Comparison of ENCODE assay signal across 26 mouse cellular contexts in genomic region chr1:125388370-125388769, GRCm38 (mm10). TPM values are rescaled to one million over a fixed set of nuclear protein-coding genes. Genes with fewer than 3 reads are reported as not detected.
DNase-seq lines count a peak whose midpoint lies in the region; ATAC-seq and TF ChIP-seq lines count a peak whose summit lies in the region.
"Had no signal": no experiment of that assay in that cellular context is flagged by ENCODE, and none has a peak within 500 bp of the region (broad histone marks: within the 10 kb centered on the region; RNA-seq: fewer than 3 reads in every experiment).

No protein-coding gene starts in this region.

- WGBS in forebrain, embryonic 14.5 days, result 13% methylated on average over 3 of the region's 3 CpGs
- WGBS in forebrain, embryonic 13.5 days, result 19% methylated on average over 3 of the region's 3 CpGs
- WGBS in kidney, embryonic 14.5 days, result 39% methylated on average over 3 of the region's 3 CpGs
- WGBS in lung, embryonic 14.5 days, result 16% methylated on average over 3 of the region's 3 CpGs
- 18% methylated on average over 3 of the region's 3 CpGs for WGBS in stomach, embryonic 16.5 days
- WGBS in stomach, postnatal 0 days, result 27% methylated on average over 3 of the region's 3 CpGs

- no peaks in the 10 kb centered on the region for H3K27me3 ChIP-seq in forebrain, embryonic 14.5 days (replicated peaks; ENCODE audit: control insufficient read depth, insufficient read depth, low read length)
- 0 out of 2 replicates have a peak, but pooled peaks cover 4% of the 10 kb centered on the region for H3K27me3 ChIP-seq in forebrain, embryonic 13.5 days
- H3K27me3 ChIP-seq in kidney, embryonic 14.5 days (ENCODE audit: control insufficient read depth, insufficient read depth, low read length), result no peaks in the 10 kb centered on the region
- no peaks in the 10 kb centered on the region for H3K27me3 ChIP-seq in lung, embryonic 14.5 days (ENCODE audit: insufficient read depth, low read length)
- H3K27me3 ChIP-seq in stomach, embryonic 16.5 days (ENCODE audit: control insufficient read depth, insufficient read depth, low read length), result no peaks in the 10 kb centered on the region
- no peaks in the 10 kb centered on the region for H3K27me3 ChIP-seq in stomach, postnatal 0 days (ENCODE audit: control insufficient read depth, insufficient read depth, low read length)
- H3K27me3 ChIP-seq: hindbrain, embryonic 15.5 days; liver, embryonic 12.5 days; stomach, embryonic 15.5 days had no signal

- no peak for TF ChIP-seq CTCF in lung, embryonic 14.5 days (IDR thresholded peaks at IDR 0.05; ENCODE audit: low read depth)
- TF ChIP-seq CTCF in stomach, postnatal 0 days (IDR thresholded peaks at IDR 0.05; ENCODE audit: low read depth), result no peak

- no peak overlapping the region for H3K4me3 ChIP-seq in forebrain, embryonic 14.5 days (ENCODE audit: low read depth, low read length)
- no peak overlapping the region for H3K4me3 ChIP-seq in forebrain, embryonic 13.5 days
- no peak overlapping the region for H3K4me3 ChIP-seq in kidney, embryonic 14.5 days (ENCODE audit: low read length)
- no peak overlapping the region for H3K4me3 ChIP-seq in lung, embryonic 14.5 days (ENCODE audit: low read depth, low read length)
- H3K4me3 ChIP-seq in stomach, embryonic 16.5 days (replicated peaks; ENCODE audit: low read length), result no peak overlapping the region
- no peak overlapping the region for H3K4me3 ChIP-seq in stomach, postnatal 0 days (ENCODE audit: low read depth, low read length)
- H3K4me3 ChIP-seq: forebrain, embryonic 10.5 days; hindbrain, embryonic 15.5 days; layer of hippocampus, adult 2 months; left cerebral cortex, adult 2 months; liver, embryonic 12.5 days; stomach, embryonic 15.5 days had no signal

- H3K4me2 ChIP-seq in forebrain, embryonic 14.5 days (ENCODE audit: low read length), result no peak overlapping the region
- no peak overlapping the region for H3K4me2 ChIP-seq in forebrain, embryonic 13.5 days
- H3K4me2 ChIP-seq in kidney, embryonic 14.5 days (replicated peaks; ENCODE audit: low read depth, low read length), result no peak overlapping the region
- no peak overlapping the region for H3K4me2 ChIP-seq in lung, embryonic 14.5 days
- no peak overlapping the region for H3K4me2 ChIP-seq in stomach, embryonic 16.5 days (ENCODE audit: low read depth, low read length)
- H3K4me2 ChIP-seq in stomach, postnatal 0 days (replicated peaks; ENCODE audit: low read depth), result no peak overlapping the region
- H3K4me2 ChIP-seq: hindbrain, embryonic 15.5 days; liver, embryonic 12.5 days; stomach, embryonic 15.5 days had no signal

- 0 out of 2 replicates have a peak, but pooled peaks have one; percentile 5 for ATAC-seq in forebrain, embryonic 14.5 days
- ATAC-seq in forebrain, embryonic 13.5 days, result no peak
- peak; percentile 35; the same call in 1 of the 2 replicates for ATAC-seq in kidney, embryonic 14.5 days (ENCODE audit: low FRiP score, low TSS enrichment)
- ATAC-seq in lung, embryonic 14.5 days (ENCODE audit: insufficient read depth), result peak; percentile 42; the same call in 1 of the 2 replicates
- ATAC-seq in stomach, embryonic 16.5 days (ENCODE audit: insufficient read depth, low FRiP score), result no peak
- no peak for ATAC-seq in stomach, postnatal 0 days (ENCODE audit: low FRiP score, low TSS enrichment)
- ATAC-seq: forebrain, postnatal 0 days; liver, embryonic 12.5 days; liver, postnatal 0 days had no signal

- H3K36me3 ChIP-seq in forebrain, embryonic 14.5 days (ENCODE audit: control insufficient read depth, insufficient read depth, low read length), result 0 out of 2 replicates have a peak, but pooled peaks cover 4% of the 10 kb centered on the region
- peaks cover 19% of the 10 kb centered on the region for H3K36me3 ChIP-seq in forebrain, embryonic 13.5 days (ENCODE audit: poor library complexity, severe bottlenecking)
- H3K36me3 ChIP-seq in kidney, embryonic 14.5 days (ENCODE audit: control insufficient read depth, insufficient read depth, low read length), result peaks cover 17% of the 10 kb centered on the region
- peaks cover 10% of the 10 kb centered on the region for H3K36me3 ChIP-seq in lung, embryonic 14.5 days (ENCODE audit: insufficient read depth)
- H3K36me3 ChIP-seq in stomach, embryonic 16.5 days (ENCODE audit: control insufficient read depth, insufficient read depth, low read length), result 0 out of 2 replicates have a peak, but pooled peaks cover 2% of the 10 kb centered on the region
- no peaks in the 10 kb centered on the region for H3K36me3 ChIP-seq in stomach, postnatal 0 days (ENCODE audit: control insufficient read depth, insufficient read depth, low read length)

- no peaks in the 10 kb centered on the region for H3K9me3 ChIP-seq in forebrain, embryonic 14.5 days (replicated peaks; ENCODE audit: control insufficient read depth, low read length)
- no peaks in the 10 kb centered on the region for H3K9me3 ChIP-seq in forebrain, embryonic 13.5 days (replicated peaks)
- H3K9me3 ChIP-seq in kidney, embryonic 14.5 days (ENCODE audit: control insufficient read depth, low read length), result no peaks in the 10 kb centered on the region
- no peaks in the 10 kb centered on the region for H3K9me3 ChIP-seq in lung, embryonic 14.5 days (ENCODE audit: low read depth, low read length)
- H3K9me3 ChIP-seq in stomach, embryonic 16.5 days (replicated peaks; ENCODE audit: control insufficient read depth, low read length), result no peaks in the 10 kb centered on the region
- no peaks in the 10 kb centered on the region for H3K9me3 ChIP-seq in stomach, postnatal 0 days (ENCODE audit: control insufficient read depth, low read length)
- H3K9me3 ChIP-seq: forebrain, embryonic 10.5 days; G1E; hindbrain, embryonic 15.5 days; liver, embryonic 12.5 days; stomach, embryonic 15.5 days had no signal

- no peak overlapping the region for H3K9ac ChIP-seq in forebrain, embryonic 14.5 days (ENCODE audit: low read length)
- no peak overlapping the region for H3K9ac ChIP-seq in forebrain, embryonic 13.5 days
- no peak overlapping the region for H3K9ac ChIP-seq in kidney, embryonic 14.5 days (ENCODE audit: low read depth, low read length)
- no peak overlapping the region for H3K9ac ChIP-seq in lung, embryonic 14.5 days
- H3K9ac ChIP-seq in stomach, embryonic 16.5 days (ENCODE audit: low read length), result no peak overlapping the region
- no peak overlapping the region for H3K9ac ChIP-seq in stomach, postnatal 0 days (ENCODE audit: low read length)
- H3K9ac ChIP-seq: forebrain, postnatal 0 days; hindbrain, embryonic 15.5 days; liver, embryonic 12.5 days; liver, postnatal 0 days; stomach, embryonic 15.5 days had no signal

- no peak for DNase-seq in forebrain, embryonic 14.5 days (ENCODE audit: low spot score)
- DNase-seq in kidney, postnatal 36 days, result no peak
- DNase-seq in lung, embryonic 14.5 days, result peak; percentile 30
- DNase-seq in lung, postnatal 4 days, result no peak
- DNase-seq in stomach, postnatal 0 days (ENCODE audit: low spot score), result no peak
- DNase-seq: adrenal gland, postnatal 10 days; cerebellum, adult 8-10 months; cerebellum, postnatal 25 days; forebrain, postnatal 0 days; gastrocnemius, postnatal 10 days; heart, postnatal 4 days; kidney, postnatal 10 days; liver, postnatal 0 days; right cerebral cortex, postnatal 25 days; thymus, adult 18-20 months; thymus, postnatal 25 days had no signal

- no peaks in the 10 kb centered on the region for H3K4me1 ChIP-seq in forebrain, embryonic 14.5 days (ENCODE audit: control insufficient read depth, insufficient read depth, low read length)
- H3K4me1 ChIP-seq in forebrain, embryonic 13.5 days, result no peaks in the 10 kb centered on the region
- no peaks in the 10 kb centered on the region for H3K4me1 ChIP-seq in kidney, embryonic 14.5 days (ENCODE audit: control insufficient read depth, insufficient read depth, low read length)
- H3K4me1 ChIP-seq in lung, embryonic 14.5 days (ENCODE audit: insufficient read depth), result no peaks in the 10 kb centered on the region
- H3K4me1 ChIP-seq in stomach, embryonic 16.5 days (ENCODE audit: control insufficient read depth, insufficient read depth, low read length), result 0 out of 2 replicates have a peak, but pooled peaks cover 2% of the 10 kb centered on the region
- H3K4me1 ChIP-seq in stomach, postnatal 0 days (replicated peaks; ENCODE audit: control insufficient read depth, insufficient read depth), result no peaks in the 10 kb centered on the region
- H3K4me1 ChIP-seq: hindbrain, embryonic 15.5 days; stomach, embryonic 15.5 days had no signal

- no peak for TF ChIP-seq EP300 in stomach, postnatal 0 days (optimal IDR thresholded peaks at IDR 0.05)

- no peak overlapping the region for H3K27ac ChIP-seq in forebrain, embryonic 14.5 days (ENCODE audit: low read depth, low read length)
- no peak overlapping the region for H3K27ac ChIP-seq in forebrain, embryonic 13.5 days
- H3K27ac ChIP-seq in kidney, embryonic 14.5 days (ENCODE audit: low read depth, low read length), result no peak overlapping the region
- peak overlapping the region; percentile 30; the same call in 1 of the 2 replicates for H3K27ac ChIP-seq in lung, embryonic 14.5 days (ENCODE audit: low read depth)
- H3K27ac ChIP-seq in stomach, embryonic 16.5 days (ENCODE audit: low read length), result 0 out of 2 replicates have a peak overlapping the region, but pooled peaks have one; percentile 23
- H3K27ac ChIP-seq in stomach, postnatal 0 days (replicated peaks), result no peak overlapping the region
- H3K27ac ChIP-seq: forebrain, embryonic 10.5 days; hindbrain, embryonic 15.5 days; layer of hippocampus, adult 2 months; left cerebral cortex, adult 2 months; liver, embryonic 12.5 days; stomach, embryonic 15.5 days had no signal

RNA-seq across cellular contexts. Expression of gene Actr3, which starts 47.2 kb away (rescaled TPM):
- polyA plus RNA-seq in forebrain, embryonic 14.5 days (2014; fragmentation: Nextera tagmentation; extraction: Ambion mirVana), result 231 and 247 TPM in 2 replicates
- 225 and 227 TPM in 2 replicates for polyA plus RNA-seq in forebrain, embryonic 13.5 days (2015; fragmentation: Nextera tagmentation; extraction: Ambion mirVana)
- 183 and 275 TPM in 2 replicates for polyA plus RNA-seq in kidney, embryonic 14.5 days (2014; fragmentation: Nextera tagmentation; extraction: Ambion mirVana)
- 342 and 351 TPM in 2 replicates for polyA plus RNA-seq in lung, embryonic 14.5 days (2014; fragmentation: Nextera tagmentation; extraction: Ambion mirVana)
- polyA plus RNA-seq in stomach, embryonic 16.5 days (2015; fragmentation: Nextera tagmentation; extraction: Ambion mirVana), result 356 and 390 TPM in 2 replicates
- 245 and 251 TPM in 2 replicates for polyA plus RNA-seq in stomach, postnatal 0 days (2015; fragmentation: Nextera tagmentation; extraction: Ambion mirVana)

Comparison
In these comparisons a context has a peak if more than half of its experiments do, and no peak if none do; other contexts are left out.
1. ATAC-seq: peak in forebrain, embryonic 14.5 days (single experiment), kidney, embryonic 14.5 days (single experiment) and lung, embryonic 14.5 days (single experiment); none in forebrain, embryonic 13.5 days (single experiment), stomach, embryonic 16.5 days (single experiment) and stomach, postnatal 0 days (single experiment).
2. H3K27ac ChIP-seq: peak in lung, embryonic 14.5 days (single experiment) and stomach, embryonic 16.5 days (single experiment); none in forebrain, embryonic 14.5 days (single experiment), forebrain, embryonic 13.5 days (single experiment), kidney, embryonic 14.5 days (single experiment) and stomach, postnatal 0 days (single experiment).